Mouse (Mus musculus): ENCODE results near the gene Notch2.

DNA sequence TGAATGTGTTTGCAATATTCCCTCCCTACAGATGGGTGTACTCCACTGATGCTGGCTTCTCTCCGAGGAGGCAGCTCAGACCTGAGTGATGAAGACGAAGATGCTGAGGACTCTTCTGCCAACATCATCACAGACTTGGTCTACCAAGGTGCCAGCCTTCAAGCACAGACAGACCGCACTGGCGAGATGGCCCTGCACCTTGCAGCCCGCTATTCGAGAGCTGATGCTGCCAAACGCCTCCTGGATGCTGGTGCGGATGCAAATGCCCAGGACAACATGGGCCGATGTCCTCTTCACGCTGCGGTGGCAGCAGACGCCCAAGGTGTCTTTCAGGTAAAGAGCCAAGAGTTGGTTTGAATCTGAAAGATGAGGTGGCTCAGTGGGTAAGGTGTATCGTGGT lies 129.5 kb downstream of the Notch2 start:
- no peak for TF ChIP-seq POLR2A (IDR thresholded peaks at IDR 0.05; ENCODE audit: low read depth, low read length)
- TF ChIP-seq CTCF (conservative IDR thresholded peaks at IDR 0.05; ENCODE audit: insufficient read depth, insufficient read length, low read depth, low read length), result no peak

All from kidney, adult 2 months (tissue).